Comparison of ENCODE assay signal across 8 mouse cellular contexts in genomic region chr3:95972251-95972872, GRCm38 (mm10). TPM values are rescaled to one million over a fixed set of nuclear protein-coding genes. Genes with fewer than 3 reads are reported as not detected.
DNase-seq lines count a peak whose midpoint lies in the region; ATAC-seq and TF ChIP-seq lines count a peak whose summit lies in the region.

No protein-coding gene starts in this region.

- WGBS in spleen, adult 2 months: 18% methylated on average over 12 of the region's 12 CpGs
- 53% methylated on average over 12 of the region's 12 CpGs for WGBS in forebrain, embryonic 14.5 days
- 73% methylated on average over 12 of the region's 12 CpGs for WGBS in liver, embryonic 11.5 days

- no peaks in the 10 kb centered on the region for H3K27me3 ChIP-seq in spleen, adult 2 months (ENCODE audit: control insufficient read depth, insufficient read depth, low read length)
- no peaks in the 10 kb centered on the region for H3K27me3 ChIP-seq in forebrain, embryonic 14.5 days (replicated peaks; ENCODE audit: control insufficient read depth, insufficient read depth, low read length)
- H3K27me3 ChIP-seq in liver, embryonic 11.5 days (replicated peaks; ENCODE audit: control insufficient read depth, insufficient read depth, low read length): peaks cover 21% of the 10 kb centered on the region
- H3K27me3 ChIP-seq in splenic B cell, adult 2 months (ENCODE audit: control insufficient read depth, insufficient read depth, low read length, poor library complexity, severe bottlenecking): no peaks in the 10 kb centered on the region

- H3K4me2 ChIP-seq in forebrain, embryonic 14.5 days (ENCODE audit: low read length): peak overlapping the region; percentile 50
- H3K4me2 ChIP-seq in liver, embryonic 11.5 days: peak overlapping the region; percentile 59

- peak in 1 of 2 experiments; percentile 85 for DNase-seq in spleen, adult 2 months (ENCODE audit: low read depth in 1 of 2, low spot score in 2 of 2)
- DNase-seq in spleen, adult 18-20 months: no peak
- DNase-seq in forebrain, embryonic 14.5 days (ENCODE audit: low spot score): no peak
- DNase-seq in liver, embryonic 11.5 days (ENCODE audit: low spot score): no peak
- peak; percentile 89 for DNase-seq in splenic B cell, adult 2 months (ENCODE audit: low read depth, low spot score)
- no peak for DNase-seq in cerebellum, postnatal 25 days
- no peak for DNase-seq in frontal cortex, adult 2 months (ENCODE audit: extremely low spot score in 1 of 2, low spot score in 1 of 2)
- no peak for DNase-seq in frontal cortex, postnatal 25 days (ENCODE audit: low spot score in 2 of 2)

- H3K27ac ChIP-seq in spleen, adult 2 months (ENCODE audit: insufficient read depth, low read length): peak overlapping the region; percentile 99
- H3K27ac ChIP-seq in forebrain, embryonic 14.5 days (ENCODE audit: low read depth, low read length): peak overlapping the region; percentile 90
- H3K27ac ChIP-seq in liver, embryonic 11.5 days (ENCODE audit: low read depth, low read length): no peak overlapping the region

- ATAC-seq in forebrain, embryonic 14.5 days: no peak
- no peak for ATAC-seq in liver, embryonic 11.5 days (replicated peaks; ENCODE audit: low FRiP score)

- TF ChIP-seq CTCF in spleen, adult 2 months (IDR thresholded peaks at IDR 0.05; ENCODE audit: extremely low read depth, insufficient read depth, insufficient read length, insufficient replicate concordance): no peak

- no peaks in the 10 kb centered on the region for H3K36me3 ChIP-seq in spleen, adult 2 months (ENCODE audit: control insufficient read depth, insufficient read depth, low read length)
- no peaks in the 10 kb centered on the region for H3K36me3 ChIP-seq in forebrain, embryonic 14.5 days (ENCODE audit: control insufficient read depth, insufficient read depth, low read length)
- no peaks in the 10 kb centered on the region for H3K36me3 ChIP-seq in liver, embryonic 11.5 days (ENCODE audit: control insufficient read depth, insufficient read depth, low read length)
- H3K36me3 ChIP-seq in splenic B cell, adult 2 months (ENCODE audit: control insufficient read depth, insufficient read depth, low read length, poor library complexity, severe bottlenecking): no peaks in the 10 kb centered on the region

- TF ChIP-seq POLR2A in spleen, adult 2 months (IDR thresholded peaks at IDR 0.05; ENCODE audit: low read depth, low read length): no peak; the same call in 1 of the 2 replicates

- peaks cover 29% of the 10 kb centered on the region; the same call in 1 of the 2 replicates for H3K4me1 ChIP-seq in spleen, adult 2 months (ENCODE audit: control insufficient read depth, insufficient read depth, insufficient read length)
- peaks cover 8% of the 10 kb centered on the region for H3K4me1 ChIP-seq in forebrain, embryonic 14.5 days (ENCODE audit: control insufficient read depth, insufficient read depth, low read length)
- H3K4me1 ChIP-seq in liver, embryonic 11.5 days (replicated peaks; ENCODE audit: control insufficient read depth, insufficient read depth, low read length): peaks cover 4% of the 10 kb centered on the region; the same call in 1 of the 2 replicates

- no peaks in the 10 kb centered on the region for H3K9me3 ChIP-seq in forebrain, embryonic 14.5 days (replicated peaks; ENCODE audit: control insufficient read depth, low read length)
- no peaks in the 10 kb centered on the region for H3K9me3 ChIP-seq in liver, embryonic 11.5 days (ENCODE audit: control insufficient read depth, low read length)

- peak overlapping the region; percentile 58; the same call in 1 of the 2 replicates for H3K4me3 ChIP-seq in spleen, adult 2 months (ENCODE audit: extremely low read depth, insufficient read depth, insufficient read length)
- H3K4me3 ChIP-seq in forebrain, embryonic 14.5 days (ENCODE audit: low read depth, low read length): 0 out of 2 replicates have a peak overlapping the region, but pooled peaks have one; percentile 15
- H3K4me3 ChIP-seq in liver, embryonic 11.5 days (ENCODE audit: low read depth, low read length): no peak overlapping the region

- peak overlapping the region; percentile 37 for H3K9ac ChIP-seq in forebrain, embryonic 14.5 days (ENCODE audit: low read length)
- H3K9ac ChIP-seq in liver, embryonic 11.5 days (ENCODE audit: low read depth, low read length): no peak overlapping the region

RNA-seq across cellular contexts. Expression of gene Plekho1, which starts 23.4 kb away (rescaled TPM):
- 60.1 and 91.7 TPM in 2 replicates for polyA plus RNA-seq in spleen, adult 2 months (2012; rRNA removed)
- 67.4 and 75.6 TPM in 2 replicates for polyA plus RNA-seq in forebrain, embryonic 14.5 days (2014; fragmentation: Nextera tagmentation; extraction: Ambion mirVana)
- 21.6 and 22.9 TPM in 2 replicates for polyA plus RNA-seq in liver, embryonic 11.5 days (2014; fragmentation: Nextera tagmentation; extraction: Ambion mirVana)
- 131 and 156 TPM in 2 replicates for polyA plus RNA-seq in frontal cortex, adult 2 months (2012; rRNA removed)

RNA-seq across cellular contexts. Expression of gene Anp32e, which starts 43.3 kb away (rescaled TPM):
- polyA plus RNA-seq in spleen, adult 2 months (2012; rRNA removed): 12.7 and 21.2 TPM in 2 replicates
- polyA plus RNA-seq in forebrain, embryonic 14.5 days (2014; fragmentation: Nextera tagmentation; extraction: Ambion mirVana): 49.1 and 50.0 TPM in 2 replicates
- polyA plus RNA-seq in liver, embryonic 11.5 days (2014; fragmentation: Nextera tagmentation; extraction: Ambion mirVana): 110 TPM in 2 replicates
- polyA plus RNA-seq in frontal cortex, adult 2 months (2012; rRNA removed): 117 and 123 TPM in 2 replicates
